Mouse (Mus musculus) spleen, adult 2 months (tissue): ENCODE results near the gene Pkn1.

Source experiments
- CTCF ChIP-seq: fragments of 200-500 bp; IDR thresholded peaks from 2 replicates; pipeline ENCODE4 v1.5.1; 2011; ENCODE audit warnings: mild to moderate bottlenecking, inconsistent platforms; ENCODE audit not compliant: insufficient read depth, insufficient read length, insufficient replicate concordance; ENCODE audit errors: extremely low read depth
- POLR2A ChIP-seq: fragments of 200-500 bp; IDR thresholded peaks from 2 replicates; pipeline ENCODE4 v1.6.1; 2011; ENCODE audit warnings: low read depth, low read length, inconsistent platforms

DNA sequence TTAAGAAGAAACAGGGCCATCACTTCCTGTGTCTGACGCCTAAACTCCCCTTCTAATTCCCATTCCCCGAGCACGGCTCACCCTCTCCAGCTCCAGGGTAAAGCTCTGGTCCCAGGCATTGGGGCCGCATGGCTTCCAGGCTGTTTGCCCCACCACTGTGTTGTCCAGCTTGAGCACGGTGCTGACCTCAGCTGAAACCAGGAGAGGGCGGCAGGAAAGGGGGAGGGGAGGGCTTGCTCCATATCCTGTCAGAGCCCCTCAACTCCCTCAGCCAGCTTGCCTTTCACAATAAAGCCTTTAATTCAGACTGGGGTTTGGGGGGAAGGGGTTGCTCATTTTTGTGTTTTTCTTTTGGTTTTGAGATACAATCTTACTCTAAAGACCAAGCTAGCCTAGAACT is 17.9 kb downstream of the Pkn1 start:
- no peak for TF ChIP-seq POLR2A
- no peak for TF ChIP-seq CTCF
